Mouse (Mus musculus): ENCODE results near the gene Gm37596. TPM values are rescaled to one million over a fixed set of nuclear protein-coding genes. Genes with fewer than 3 reads are reported as not detected.
"Not testable (repeated sequence)": the region's sequence is repeated elsewhere in the genome, so short reads cannot be mapped to it uniquely, and the experiment has no call there.

Gene Gm37596
- total RNA-seq (2021) = not detected
- long read RNA-seq, experiment 1 = 0 reads
- long read RNA-seq, experiment 2 = 0 reads

DNA sequence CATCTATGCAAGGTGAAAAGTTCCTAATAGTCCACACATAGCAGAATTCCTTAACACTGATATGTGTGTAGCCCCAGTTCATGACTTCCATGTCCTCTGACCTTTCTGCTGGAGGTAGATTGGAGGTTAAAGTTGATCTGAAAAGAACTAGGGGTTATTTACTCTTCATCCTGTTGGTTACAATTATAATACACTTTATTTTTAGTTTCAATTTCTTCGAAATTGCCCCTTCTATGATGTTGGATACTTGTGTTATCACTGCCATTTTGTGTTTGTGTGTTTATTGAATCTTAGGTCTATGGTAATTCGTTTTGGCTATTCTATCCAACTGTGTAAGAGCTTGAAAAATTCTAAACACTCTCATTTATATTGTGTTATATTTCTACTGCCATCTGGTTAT is at the start of gene Gm37596:
Gene Gm37596 (minus strand): TSS at position 101 of the 400 bp plus-strand sequence.
- not testable (repeated sequence) for DNase-seq

DNA sequence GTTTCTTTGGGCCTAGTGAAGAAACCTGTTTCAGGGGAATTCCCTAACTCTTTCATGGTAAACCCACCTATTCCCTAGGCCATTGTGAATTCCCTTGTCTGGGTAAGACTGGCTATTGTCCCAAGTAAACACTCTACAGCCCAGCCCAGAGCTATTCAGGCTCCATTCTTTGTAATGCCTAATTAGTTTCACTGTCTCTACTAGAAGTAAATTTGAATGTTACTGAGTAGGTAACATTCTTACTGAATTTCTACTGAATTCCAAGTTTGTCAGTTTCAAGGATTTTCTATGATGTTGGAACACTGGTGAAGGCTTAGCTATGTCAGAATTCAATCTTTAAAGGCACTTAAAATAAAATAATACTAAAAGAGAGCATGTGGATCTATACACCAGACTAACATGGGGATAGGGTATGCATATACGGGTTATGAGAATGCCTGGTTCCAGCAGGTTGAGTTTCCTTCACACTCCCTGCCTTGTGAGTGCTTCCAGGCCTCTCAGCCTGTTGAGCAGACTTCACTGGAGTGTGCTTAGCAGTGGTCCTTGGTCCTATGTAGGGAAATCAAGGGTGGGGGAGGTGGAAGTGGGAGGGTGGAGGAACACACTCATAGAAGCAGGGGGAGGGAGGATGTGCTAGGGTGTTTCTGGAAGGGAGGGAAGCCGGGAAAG is 16.2 kb upstream of the Gm37596 start:
- not testable (repeated sequence) for DNase-seq

- not testable (repeated sequence) for DNase-seq
Observed at GRCm38 (mm10) chr3:93676210-93676609, 16.7 kb downstream of the Gm37596 start, which contains the start of gene Tdpoz1. Tdpoz1 (minus strand) TSS chr3:93676310.

- not testable (repeated sequence) for DNase-seq
Observed at GRCm38 (mm10) chr3:93670805-93671503, 21.9 kb downstream of the Gm37596 start.

DNA sequence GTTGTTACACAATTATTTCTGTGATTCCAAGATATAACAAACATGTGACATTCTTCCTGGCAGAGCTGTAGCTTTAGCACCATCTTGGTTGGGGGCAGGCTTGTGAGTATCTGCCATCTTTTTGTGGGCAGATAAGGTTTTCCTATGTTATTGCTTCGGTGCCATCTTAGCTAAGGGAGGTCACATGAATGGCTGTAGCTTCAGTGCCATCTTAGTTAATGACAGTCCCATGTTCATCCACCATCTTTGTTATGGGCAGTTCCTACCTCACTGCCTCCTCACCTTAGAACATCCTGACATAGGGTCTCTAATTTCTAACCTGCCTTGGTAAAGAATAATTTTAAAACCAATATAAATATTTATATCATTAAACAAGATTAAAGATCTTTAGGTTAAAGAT is 38.6 kb downstream of the Gm37596 start:
- DNase-seq = no peak

GRCm38 (mm10) chr3:93652586-93652985 is 40.3 kb downstream of the Gm37596 start, which contains the start of gene Tdpoz2:
Tdpoz2 (minus strand) TSS chr3:93652686.
- DNase-seq = no peak

Other genes starting within 250 kb of the Gm37596 start
- not detected for gene Tchhl1, start 224.3 kb downstream of the Gm37596 start, total RNA-seq (2021)
- 100 to 1,000 TPM; 149 to 190 TPM for gene S100a11, start 172.6 kb downstream of the Gm37596 start, total RNA-seq (2021)
- 100 to 1,000 TPM; 131 to 166 TPM for gene S100a10, start 138.0 kb downstream of the Gm37596 start, total RNA-seq (2021)
- gene Tdpoz2, start 40.4 kb downstream of the Gm37596 start, total RNA-seq (2021) = not detected
- not detected for gene Tdpoz1, start 16.8 kb downstream of the Gm37596 start, total RNA-seq (2021)
- not detected for gene Gm5773, start 79.9 kb upstream of the Gm37596 start, total RNA-seq (2021)
- not detected for gene Tdpoz4, start 103.3 kb upstream of the Gm37596 start, total RNA-seq (2021)
- not detected for gene Tdpoz3, start 132.9 kb upstream of the Gm37596 start, total RNA-seq (2021)

All from gastrocnemius, postnatal 10 days (tissue).